Mouse (Mus musculus): ENCODE measurements around the gene Ulk3. TPM values are rescaled to one million over a fixed set of nuclear protein-coding genes. Genes with fewer than 3 reads are reported as not detected.

The Ulk3 gene
- total RNA-seq, 2 experiments from 2014 or later: 23.4 to 29.2 TPM

DNA sequence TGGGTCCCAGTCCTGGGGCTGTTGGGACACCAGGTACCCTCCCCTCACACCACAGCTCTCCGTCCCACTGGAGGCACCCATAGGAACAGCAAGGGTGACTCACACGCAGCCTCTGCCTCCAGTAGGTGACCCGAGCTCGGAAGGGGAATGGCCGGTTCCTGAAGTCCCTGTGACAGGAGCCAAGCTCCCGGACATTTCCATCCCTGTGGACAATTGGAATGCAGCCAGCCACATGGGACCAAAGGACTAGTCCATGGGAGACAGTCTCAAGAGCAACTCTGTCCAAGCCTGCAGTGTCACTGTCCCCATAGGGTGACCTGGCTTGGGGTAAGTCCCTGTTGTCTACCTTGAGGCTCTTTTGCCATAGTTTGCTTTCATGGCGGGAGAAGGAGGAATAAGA, 24.7 kb downstream of the Ulk3 start:
- no peak for DNase-seq (ENCODE audit: low spot score in 2 of 2)

DNA sequence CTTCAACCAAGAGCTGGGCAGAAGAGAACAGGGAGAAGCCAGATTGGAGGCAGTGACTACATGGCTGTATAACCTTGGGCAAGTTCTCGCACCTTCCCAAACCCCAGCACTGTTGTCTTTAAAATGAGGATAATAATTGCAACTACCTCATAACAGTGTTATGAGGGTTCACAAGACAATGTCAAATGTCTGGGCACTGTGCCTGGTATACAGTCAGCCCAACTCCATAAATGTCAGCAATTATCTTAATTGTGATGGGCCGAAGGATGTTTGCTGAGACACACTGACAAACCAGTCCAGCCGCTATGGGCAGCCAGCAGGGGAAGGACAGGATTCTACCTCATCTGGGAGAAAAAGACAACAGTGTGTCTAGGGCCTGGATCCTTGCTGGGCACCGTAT, 25.5 kb downstream of the Ulk3 start:
- no peak for DNase-seq (ENCODE audit: low spot score in 2 of 2)

DNA sequence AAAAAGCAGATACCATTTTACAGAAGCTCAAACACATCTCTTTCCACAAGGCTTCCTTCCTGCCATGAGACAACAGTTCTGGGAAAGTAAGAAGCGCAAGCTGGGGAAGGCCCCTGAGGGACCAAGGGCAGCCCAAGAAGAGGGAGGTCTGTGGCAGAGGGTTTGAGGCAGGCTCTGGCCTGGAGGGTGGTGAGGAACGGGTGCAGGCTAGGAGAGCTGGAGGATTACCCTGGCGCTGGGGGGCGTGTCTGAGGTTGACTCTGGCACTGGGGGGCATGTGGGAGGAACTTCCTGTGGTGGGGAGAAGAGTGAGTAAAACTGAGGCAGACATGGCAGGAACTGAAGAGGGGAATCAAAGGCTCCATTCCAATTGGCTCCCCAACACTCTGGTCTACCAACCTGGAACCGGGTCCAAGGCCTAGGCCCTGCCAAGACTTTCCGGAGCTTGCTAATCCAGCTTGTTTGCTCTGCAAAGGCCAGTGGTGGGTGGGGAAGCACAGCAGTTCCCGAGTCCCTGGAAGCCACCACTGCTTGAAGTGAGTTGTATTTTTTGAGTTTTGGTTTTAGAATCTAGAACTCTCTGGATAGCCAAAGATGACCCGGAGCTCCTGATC, 28.4 kb downstream of the Ulk3 start:
- DNase-seq (ENCODE audit: low spot score in 2 of 2): no peak

DNA sequence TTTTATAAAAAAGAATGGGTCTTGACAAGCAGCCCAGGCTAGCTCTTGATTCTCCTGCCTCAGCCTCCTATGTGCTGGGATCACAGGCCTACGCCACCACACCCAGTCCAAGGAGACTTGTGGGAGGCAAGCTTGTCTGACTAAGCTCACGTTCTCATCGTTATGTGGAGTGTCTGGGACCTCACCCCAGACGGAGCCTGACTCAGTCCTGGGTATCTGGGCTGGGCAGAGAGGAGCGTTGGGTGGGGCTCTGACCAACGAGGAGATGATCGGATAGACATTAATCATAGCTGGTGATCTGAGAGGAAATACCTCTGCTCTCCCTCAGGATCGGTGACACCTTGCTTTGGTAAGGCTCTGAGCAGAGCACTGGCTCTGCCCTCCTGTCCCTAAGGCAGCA, 29.6 kb downstream of the Ulk3 start:
- DNase-seq (ENCODE audit: low spot score in 2 of 2): no peak

DNA sequence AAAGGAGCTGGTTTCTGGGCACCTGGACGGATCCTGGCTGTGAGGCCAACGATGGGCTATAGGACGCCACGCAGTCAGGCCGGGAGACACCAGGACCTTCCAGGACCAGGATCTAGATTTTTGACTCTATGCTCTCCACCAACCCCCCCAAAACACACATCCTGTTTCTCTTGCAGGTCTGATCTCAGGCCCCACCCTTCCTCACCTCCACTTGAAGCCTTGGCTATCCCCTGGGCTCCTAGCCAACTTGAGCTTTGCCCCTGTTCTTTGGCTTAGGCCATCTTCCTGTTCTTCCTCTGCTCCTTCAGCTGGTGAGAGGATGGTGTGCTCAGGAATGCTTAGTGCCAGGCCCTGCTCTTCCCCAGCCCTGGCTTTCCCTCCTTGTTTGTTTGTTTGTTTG, 31.4 kb downstream of the Ulk3 start, which contains the start of gene Lman1l:
Gene Lman1l, minus strand, starts transcription at position 101 of the 400 bp plus-strand sequence.
- no peak for DNase-seq (ENCODE audit: low spot score in 2 of 2)

DNA sequence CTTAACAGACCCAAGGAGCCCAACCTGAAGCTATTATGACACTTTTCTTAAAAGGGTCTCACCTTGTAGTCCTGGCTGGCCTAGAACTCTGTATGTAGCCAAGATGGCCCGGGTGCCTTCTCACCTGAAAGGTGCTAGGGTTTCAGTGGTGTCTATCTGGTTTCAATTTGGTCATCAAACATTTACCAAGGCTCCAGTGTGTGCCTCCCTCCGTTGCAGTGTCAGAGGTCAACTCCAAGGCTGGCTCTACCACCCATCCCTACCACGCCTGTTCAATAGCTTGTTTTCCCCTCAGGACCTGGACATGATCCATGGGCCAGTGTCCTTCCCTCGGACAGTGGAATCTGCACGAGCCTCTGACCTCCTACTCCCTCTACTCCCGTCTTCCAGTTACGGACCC, 35.0 kb downstream of the Ulk3 start:
- DNase-seq (ENCODE audit: low spot score in 2 of 2): no peak

DNA sequence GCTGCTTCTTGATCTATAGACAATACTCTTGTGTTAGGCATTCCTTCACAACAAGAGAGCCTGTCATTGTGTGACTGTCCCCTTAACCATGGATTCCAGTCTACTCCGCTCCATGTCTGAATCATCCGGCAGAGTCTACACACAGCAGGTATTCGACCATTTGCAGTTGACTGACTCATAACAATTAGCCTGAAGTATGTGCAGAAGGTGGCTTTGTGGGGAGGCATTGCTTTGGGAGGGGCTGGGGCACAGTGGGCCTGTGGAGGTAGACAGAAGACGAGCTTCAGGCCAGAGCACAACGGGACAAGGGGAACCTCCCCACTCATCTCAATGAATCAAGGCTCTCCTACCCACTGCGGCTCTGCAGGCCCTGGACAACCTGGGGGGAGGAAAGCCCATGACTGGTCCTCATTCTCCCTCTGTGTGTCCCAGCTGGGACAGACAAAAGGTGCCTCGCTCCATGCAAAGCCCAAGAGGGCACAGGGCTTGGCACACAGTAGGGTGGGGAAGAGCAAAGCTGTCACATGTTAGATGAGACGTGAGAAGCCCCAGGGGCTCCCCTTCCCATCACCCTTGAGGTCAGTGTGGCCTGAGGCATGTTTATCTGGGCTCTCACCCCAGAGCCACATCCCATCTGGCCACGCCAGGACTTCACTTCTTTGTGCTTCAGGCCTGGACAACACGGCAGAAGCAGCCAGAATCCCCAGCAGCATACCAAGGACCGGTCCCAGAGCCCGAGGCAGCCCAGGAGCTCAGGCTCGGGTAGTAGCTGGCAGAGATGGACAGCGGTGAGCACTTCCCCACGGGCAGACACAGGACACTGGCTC, 36.6 kb downstream of the Ulk3 start:
- DNase-seq (ENCODE audit: low spot score in 2 of 2): no peak

DNA sequence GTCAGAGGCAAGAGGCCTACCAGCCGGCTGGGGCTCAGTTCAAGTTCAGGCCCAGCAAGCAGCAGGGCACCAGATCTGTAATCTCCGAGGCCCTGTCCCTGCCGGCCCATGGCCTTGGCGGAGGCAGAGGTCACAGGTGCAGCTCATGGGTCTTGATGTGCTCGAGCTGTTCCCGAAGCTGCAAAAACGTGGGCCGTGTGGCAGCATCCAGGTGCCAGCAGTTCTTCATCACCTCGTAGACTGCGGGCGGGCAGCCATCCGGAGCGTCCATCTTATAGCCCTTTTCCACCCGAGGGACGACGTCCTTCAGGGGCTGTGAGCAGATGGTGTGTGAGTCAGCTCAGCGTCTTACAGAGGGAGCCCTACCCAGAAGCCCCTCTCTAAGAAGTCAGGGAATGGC, 37.9 kb downstream of the Ulk3 start:
- no peak for DNase-seq (ENCODE audit: low spot score in 2 of 2)

DNA sequence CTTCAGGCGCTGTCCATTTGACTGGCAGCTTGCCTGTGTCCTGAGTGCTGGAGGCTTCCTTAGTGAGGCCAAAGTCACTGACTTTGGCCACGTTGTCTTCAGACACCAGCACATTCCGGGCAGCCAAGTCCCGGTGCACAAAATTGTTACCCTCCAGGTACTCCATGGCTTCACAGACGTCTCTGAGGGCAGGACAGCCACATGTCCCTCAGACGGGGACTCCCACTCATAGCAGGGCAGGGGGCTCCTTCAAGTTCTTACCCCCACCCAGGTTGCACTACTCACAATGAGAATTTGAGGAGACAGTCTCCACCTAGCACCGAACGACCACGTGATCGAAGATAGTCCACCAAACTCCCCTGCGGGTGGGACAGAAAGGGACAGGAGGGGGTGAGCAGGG, 38.6 kb downstream of the Ulk3 start:
- no peak for DNase-seq (ENCODE audit: low spot score in 2 of 2)

DNA sequence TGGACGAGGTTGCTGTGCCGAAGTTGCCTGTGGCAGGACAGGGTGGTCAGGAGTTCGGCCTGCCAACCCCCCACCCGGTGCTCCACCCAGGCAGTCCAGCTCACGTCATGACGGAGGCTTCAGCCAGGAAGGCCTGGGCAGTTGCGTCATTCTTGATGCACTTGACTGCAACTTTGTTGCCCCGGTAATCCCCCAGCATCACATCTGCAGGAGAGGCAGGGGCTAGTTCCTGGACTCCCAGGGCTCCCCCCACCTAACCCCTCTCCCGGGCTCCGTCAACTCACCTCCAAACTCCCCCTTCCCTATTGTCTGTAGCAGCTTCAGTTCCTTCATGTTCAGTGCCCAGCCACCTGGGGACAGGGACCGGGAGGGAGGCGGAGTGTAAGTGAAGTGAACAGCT, 39.5 kb downstream of the Ulk3 start:
- DNase-seq (ENCODE audit: low spot score in 2 of 2): no peak

DNA sequence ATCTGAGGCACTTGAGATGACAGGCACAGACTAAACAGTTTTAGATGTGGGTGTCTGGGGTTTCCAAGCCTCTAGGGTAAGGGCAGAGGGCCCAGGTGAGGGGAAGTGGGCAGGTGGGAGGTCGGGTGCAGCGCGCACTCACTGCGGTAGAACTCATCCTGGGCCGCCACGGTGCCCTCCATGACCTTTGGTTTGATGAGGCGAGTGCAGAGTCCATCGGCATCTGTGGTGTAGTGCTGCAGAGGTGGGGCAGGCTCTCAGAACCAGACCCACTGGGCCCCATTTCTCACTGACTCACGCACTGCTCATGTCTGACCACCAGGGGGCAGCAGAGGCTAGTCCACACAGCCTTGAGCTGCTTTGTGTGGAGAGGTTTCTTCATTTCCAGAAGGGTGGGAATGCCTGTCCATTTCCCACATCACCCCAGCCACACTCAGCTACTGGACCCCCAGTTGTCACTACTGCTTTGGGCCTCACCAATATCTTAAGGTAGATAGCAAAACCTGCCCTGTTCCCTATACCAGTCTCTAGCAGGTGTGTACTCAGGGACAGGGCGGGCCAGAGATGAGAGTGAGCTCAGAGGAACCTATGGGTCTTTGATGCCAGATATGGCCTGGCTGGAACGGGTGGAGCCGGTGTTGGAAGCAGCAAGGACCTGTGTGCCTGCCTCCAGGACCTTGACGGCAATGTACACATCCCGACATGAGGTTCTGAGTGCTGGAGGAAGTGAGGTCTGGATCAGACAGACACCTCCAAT, 40.0 kb downstream of the Ulk3 start:
- peak; percentile 70 to 74 for DNase-seq (ENCODE audit: low spot score in 2 of 2)

DNA sequence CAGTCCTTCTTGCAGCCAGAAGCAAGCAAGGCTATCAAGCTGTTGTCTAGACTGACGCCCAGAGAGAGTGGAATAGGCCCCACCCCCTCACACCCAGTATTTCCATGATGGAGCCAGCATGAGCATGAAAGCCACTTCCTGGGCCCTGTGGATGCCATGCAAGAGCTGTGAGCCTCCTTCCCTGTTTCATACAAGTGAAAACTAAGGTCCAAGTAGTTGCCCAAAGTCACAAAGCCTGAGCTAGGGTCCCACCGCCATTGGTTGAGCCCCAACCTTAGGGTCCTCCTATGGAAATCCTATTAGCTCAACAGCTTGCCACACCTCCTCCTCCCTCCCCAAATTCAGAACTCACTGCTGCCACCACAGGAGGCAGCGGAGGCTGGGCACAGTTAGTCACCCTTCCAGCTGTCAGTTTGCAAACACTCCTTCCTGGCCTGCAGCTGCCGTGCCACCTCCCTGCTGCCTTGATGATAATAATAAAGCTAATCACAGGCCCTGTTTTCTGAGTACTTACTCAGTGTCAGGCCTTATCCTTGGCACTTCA, 44.3 kb downstream of the Ulk3 start:
- no peak for DNase-seq (ENCODE audit: low spot score in 2 of 2)

DNA sequence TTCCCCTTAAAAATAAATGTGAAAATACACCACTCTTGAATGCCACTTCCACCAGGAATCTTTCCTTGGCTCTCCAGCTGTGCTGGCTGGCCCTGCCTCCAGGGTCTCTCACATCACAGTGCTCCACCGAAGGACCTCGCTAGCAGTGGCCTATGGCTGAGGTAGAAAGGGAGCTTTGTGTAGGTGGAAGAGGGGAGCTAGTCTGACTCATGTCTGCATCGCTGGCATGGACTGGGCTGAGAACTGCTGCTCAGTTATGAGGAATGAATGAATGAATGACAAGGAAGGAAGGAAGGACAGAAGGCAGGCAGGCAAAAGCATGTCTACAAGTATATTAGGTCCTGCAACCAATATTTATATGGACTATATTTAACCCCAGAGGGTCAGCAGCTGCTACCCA, 48.0 kb downstream of the Ulk3 start:
- no peak for DNase-seq (ENCODE audit: low spot score in 2 of 2)

DNA sequence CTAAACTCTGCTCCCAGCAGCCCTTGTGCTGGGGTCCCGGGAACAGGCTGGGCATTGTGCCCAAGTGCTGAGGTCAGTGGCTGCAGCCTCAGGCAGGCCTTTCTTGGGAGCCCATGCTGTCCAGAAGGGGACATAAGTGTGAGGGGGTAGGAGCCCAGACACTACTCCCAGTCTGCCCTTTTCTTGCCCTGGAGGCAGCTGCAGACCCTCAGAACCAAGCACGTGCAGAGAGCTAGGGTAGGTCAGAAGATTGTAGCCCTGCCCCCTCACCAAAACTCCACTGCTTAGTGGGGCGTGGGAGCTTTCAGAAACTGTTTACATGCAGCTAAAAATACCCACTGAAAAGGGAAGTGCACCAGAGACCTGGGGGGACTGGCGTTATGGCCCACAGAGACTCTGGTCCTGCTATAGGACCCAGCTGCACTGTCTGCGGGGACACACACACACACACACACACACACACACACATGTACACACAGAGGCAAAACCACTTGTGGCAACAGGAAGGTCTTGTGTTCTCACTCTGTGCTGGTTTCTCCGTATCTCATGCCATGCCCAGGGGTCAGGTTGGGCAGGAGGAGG, 48.6 kb downstream of the Ulk3 start:
- DNase-seq (ENCODE audit: low spot score in 2 of 2): no peak

DNA sequence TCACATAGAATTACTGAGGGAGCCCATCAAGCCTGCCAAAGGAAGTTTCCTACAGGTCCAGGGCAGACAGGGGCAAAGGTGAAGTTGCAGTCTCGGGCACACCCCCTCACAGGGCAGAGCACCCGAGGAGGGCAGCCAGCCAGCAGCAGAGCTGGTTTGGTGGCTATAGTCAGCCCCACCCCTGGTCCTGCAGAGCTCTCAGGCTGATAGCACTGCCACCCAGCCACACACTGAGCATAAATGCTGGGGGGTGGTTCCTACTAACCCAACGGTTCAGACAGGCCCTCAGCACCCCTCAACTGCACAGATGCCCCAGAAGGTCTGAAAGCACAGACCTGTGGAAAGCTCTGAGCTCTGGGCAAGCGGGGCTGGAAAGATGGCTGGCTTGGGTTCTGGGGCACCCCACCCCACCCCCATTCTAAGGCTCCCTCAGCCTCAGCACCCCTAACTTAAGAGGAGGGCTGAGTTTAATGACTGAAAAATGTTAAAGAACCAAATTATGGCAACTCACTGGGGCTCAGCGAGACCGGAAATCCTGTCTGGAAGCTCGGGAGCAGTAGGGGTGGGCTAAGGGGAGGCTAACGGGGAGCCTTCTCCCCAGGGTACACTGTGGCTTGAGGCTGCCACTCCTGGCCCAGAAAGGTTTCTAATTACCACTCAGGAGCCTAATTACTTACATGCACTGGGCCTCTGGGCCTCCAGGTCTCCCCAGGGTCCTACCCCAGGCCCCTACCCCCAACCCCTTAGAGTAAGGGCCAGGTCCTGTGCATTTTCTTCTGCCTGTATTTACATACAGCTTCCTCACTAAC, 49.6 kb downstream of the Ulk3 start:
- no peak for DNase-seq (ENCODE audit: low spot score in 2 of 2)

DNA sequence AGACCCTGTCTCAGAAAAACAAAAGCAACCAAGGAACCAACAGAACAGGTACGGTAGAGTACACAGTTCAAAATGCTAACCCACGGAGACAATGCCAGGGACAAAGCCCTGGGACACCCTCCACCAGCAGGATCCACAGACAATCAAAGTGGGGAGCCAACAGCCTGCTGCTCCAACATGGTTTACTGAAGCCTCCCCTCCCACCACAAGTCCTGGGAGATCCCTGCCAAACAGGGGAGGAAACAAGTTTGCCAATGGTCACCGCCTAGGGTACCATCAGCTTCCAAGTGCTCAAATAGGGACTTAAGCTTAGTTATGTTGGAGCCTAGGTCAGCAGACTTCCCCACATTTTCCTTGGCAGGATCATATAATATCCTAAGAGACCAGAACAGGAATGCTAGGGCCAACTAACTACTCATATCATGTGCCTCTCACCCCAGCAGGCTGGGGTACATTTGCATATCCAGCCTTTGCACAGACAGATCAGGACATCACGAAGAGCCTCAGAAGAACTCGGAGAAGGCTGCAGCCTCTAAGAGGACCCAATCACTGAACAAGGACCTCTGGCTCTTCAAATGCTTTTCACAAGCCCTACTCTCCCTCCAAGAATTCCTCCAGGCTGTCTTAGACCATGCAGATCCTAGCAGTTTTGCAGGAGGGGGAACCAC, 50.5 kb downstream of the Ulk3 start:
- DNase-seq (ENCODE audit: low spot score in 2 of 2): no peak

DNA sequence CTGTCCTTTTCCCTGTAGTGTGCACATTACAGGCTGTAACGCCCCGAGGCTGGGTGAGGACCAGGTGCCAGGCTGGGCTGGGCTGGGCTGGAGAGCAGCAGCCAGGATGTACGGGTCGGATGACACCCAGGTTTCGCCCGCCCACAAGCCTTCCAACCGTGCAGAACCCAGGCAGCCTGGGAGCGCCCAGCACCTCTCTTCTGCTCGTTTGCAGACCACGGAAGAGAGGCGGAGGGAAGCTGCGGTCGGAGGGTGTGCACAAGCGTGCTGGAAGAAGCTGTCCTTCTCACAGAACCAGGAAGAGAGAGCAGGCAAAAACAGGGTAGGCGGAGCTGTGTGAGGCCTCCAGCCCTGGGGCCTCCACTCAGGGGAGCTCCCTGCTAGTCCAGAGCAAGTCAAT, 51.1 kb downstream of the Ulk3 start:
- DNase-seq (ENCODE audit: low spot score in 2 of 2): no peak

DNA sequence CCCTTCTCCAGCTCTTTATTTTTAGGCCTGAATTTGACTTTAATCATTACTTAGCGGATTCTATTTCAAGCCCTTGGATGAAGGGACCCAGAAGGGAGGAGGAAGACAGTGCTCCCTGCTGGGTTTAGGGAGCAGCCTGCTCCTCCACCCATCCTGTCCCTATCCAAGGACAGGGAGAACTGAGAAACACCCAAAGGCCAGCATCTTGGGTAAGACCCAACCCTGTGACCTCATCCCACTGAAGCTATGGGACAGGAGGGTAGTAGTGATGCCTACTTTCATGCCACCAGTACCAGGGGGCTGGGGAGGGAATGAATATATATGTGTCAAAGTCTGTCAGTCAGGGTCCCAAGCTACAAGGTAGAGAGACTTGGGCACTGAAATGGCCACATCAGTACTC, 51.8 kb downstream of the Ulk3 start:
- DNase-seq (ENCODE audit: low spot score in 2 of 2): no peak

DNA sequence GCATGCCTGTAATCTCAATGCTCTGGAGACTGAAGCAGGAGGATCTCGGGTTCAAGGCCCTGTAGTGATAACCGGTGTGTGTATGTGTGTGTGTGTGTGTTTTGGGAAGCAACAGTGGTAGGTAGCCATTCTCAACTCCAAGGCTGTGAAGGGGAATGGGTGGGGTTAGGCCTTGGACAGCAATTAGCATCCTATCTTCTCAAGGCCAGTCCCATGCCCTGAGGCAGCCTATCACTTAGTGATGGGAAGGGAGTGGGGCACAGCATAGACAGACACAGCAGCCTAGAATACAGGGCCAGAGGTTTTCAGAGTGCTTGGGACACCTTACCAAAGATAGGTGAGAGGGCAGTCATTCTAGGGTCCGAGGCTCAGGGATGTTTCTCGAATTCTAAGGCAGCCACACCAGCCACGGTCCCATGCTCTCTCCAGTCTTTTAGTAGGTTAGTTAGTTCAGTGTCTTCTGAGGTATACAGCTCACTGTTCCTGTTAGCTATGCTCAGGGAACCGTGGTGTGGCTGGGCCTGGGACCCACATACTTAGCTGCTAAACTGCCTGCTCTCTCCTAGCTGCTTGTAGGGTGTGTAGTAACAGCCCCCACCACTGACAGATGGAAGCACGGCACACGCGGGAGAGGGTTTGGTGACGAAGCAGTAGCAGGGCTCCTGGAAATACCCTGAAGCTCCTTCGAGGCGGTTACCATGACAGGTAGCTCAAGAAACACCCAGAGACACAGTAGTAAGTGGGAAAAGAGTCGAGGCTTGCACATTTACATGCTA, 52.7 kb downstream of the Ulk3 start:
- DNase-seq (ENCODE audit: low spot score in 2 of 2): no peak

All from adrenal gland, postnatal 4 days (tissue).